Mouse (Mus musculus) forebrain, embryonic 12.5 days (tissue): ENCODE measurements at regions not wholly inside any gene's neighbourhood (a gene's known extent, or its start where the extent isn't known, plus 50 kb on each side); places are given as distances from the start of the nearest gene placed in this dataset.

Experiments
- ATAC-seq: fragments of 200-750 bp; cut with Nextera tagmentation; 2 replicates; pipeline ENCODE4 v1.8.0; 2017; ENCODE audit warnings: moderate TSS enrichment; ENCODE audit not compliant: low FRiP score
- H3K27ac ChIP-seq: fragments of 300-500 bp; sonication (generic); 2 replicates; pipeline ENCODE4 v1.5.1; 2016; ENCODE audit warnings: mild to moderate bottlenecking
- H3K27me3 ChIP-seq: fragments of 300-500 bp; sonication (generic); 2 replicates; pipeline ENCODE4 v1.6.1; 2016; ENCODE audit warnings: mild to moderate bottlenecking
- H3K36me3 ChIP-seq: fragments of 300-500 bp; sonication (generic); replicated peaks from 2 replicates; pipeline ENCODE4 v1.6.1; 2016; ENCODE audit warnings: mild to moderate bottlenecking
- H3K4me1 ChIP-seq: fragments of 300-500 bp; sonication (generic); 2 replicates; pipeline ENCODE4 v1.6.1; 2016
- H3K4me2 ChIP-seq: fragments of 300-500 bp; sonication (generic); 2 replicates; pipeline ENCODE4 v1.6.1; 2016; ENCODE audit warnings: mild to moderate bottlenecking, moderate library complexity
- H3K4me3 ChIP-seq: fragments of 300-500 bp; sonication (generic); replicated peaks from 2 replicates; pipeline ENCODE4 v1.5.1; 2016; ENCODE audit warnings: mild to moderate bottlenecking
- H3K9ac ChIP-seq: fragments of 300-500 bp; sonication (generic); 2 replicates; pipeline ENCODE4 v1.6.1; 2016; ENCODE audit warnings: mild to moderate bottlenecking
- H3K9me3 ChIP-seq: fragments of 300-500 bp; sonication (generic); 2 replicates; pipeline ENCODE4 v1.6.1; 2016
- WGBS: fragments of 180-500 bp; shearing (Covaris S2); methylation state at CpG from one replicate; pipeline ENCODE4 v1.1.7; 2016; 5-methylcytosine and 5-hydroxymethylcytosine counted together

DNA sequence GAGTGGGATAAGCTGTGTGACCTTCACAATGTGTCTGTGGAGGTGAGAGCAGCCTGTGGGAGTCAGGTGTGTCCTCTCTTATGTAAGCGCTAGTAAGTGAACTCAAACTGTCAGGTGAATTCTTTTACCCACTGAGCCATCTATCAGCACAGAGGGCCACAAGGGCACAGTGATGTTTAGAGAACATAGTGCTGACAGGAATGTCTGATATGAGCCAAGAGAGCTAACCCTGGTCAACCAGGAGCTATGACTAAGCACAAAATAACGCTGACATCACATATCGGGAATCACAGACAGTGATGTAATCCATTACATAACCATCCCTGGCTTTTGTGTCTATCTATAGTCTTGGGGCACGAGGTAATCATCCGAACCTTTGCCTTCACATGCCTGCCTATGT is 669.4 kb upstream of the Tbl1xr1 start:
- Histone ChIP-seq H3K4me1 (no peaks in the 10 kb centered on the region), H3K4me3 (no peak overlapping the region), H3K9me3 (no peaks in the 10 kb centered on the region), H3K27me3 (no peaks in the 10 kb centered on the region), H3K36me3 (no peaks in the 10 kb centered on the region), H3K4me2 (no peak overlapping the region), H3K9ac (no peak overlapping the region), H3K27ac (no peak overlapping the region)
- no peak for ATAC-seq
- WGBS: 89% methylated on average over 5 of the region's 5 CpGs

DNA sequence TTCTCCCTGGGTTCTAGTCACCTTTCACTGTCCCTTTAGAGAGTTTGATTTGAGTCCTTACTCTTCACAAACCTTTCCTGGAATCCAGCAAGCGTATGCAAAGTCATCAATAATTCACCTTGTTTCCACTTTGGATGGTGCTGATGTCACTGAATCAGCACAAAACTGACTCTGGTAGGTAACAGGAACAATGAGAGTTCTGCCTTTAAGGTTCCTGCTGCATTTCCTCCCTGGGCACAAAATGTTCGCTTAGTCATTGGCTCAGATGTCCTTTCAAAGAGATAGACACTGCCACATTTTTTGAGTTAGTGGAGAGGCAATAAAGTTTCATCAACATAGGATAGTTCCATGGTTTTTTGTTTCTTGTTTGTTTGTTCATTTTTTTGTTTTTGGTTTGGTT is 664.4 kb upstream of the Tbl1xr1 start:
- H3K4me1 ChIP-seq: no peaks in the 10 kb centered on the region
- no peaks in the 10 kb centered on the region for H3K9me3 ChIP-seq
- WGBS: 94% methylated on average over 2 of the region's 2 CpGs
- ATAC-seq: no peak
- no peaks in the 10 kb centered on the region for H3K36me3 ChIP-seq
- no peak overlapping the region for H3K4me3 ChIP-seq
- no peaks in the 10 kb centered on the region for H3K27me3 ChIP-seq
- H3K9ac ChIP-seq: no peak overlapping the region
- no peak overlapping the region for H3K4me2 ChIP-seq
- H3K27ac ChIP-seq: no peak overlapping the region

DNA sequence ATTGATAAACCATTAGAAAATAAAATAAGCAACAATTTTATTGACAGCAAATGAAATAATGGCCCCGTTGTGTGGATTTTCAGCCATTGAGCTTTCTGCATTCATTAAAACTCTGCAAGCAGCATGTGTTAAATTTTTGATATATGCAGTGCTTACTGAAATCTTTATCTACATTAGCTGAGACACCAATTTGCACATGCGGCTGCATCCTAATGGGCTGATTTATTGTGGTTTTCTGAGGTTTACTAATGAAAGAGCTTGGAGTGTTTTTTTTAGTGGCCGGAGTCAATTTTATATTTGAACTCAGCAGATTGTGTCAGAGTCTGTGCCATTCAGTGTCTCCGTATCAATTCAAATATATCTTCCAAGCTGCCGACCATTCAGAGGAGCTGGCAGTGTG is 653.3 kb upstream of the Tbl1xr1 start:
- Histone ChIP-seq H3K36me3 (no peaks in the 10 kb centered on the region), H3K27me3 (no peaks in the 10 kb centered on the region), H3K4me2 (no peak overlapping the region), H3K4me1 (no peaks in the 10 kb centered on the region; the same call in 1 of the 2 replicates), H3K9ac (no peak overlapping the region), H3K27ac (no peak overlapping the region), H3K4me3 (no peak overlapping the region), H3K9me3 (no peaks in the 10 kb centered on the region)
- ATAC-seq: no peak
- WGBS: 75% methylated on average over 5 of the region's 5 CpGs

DNA sequence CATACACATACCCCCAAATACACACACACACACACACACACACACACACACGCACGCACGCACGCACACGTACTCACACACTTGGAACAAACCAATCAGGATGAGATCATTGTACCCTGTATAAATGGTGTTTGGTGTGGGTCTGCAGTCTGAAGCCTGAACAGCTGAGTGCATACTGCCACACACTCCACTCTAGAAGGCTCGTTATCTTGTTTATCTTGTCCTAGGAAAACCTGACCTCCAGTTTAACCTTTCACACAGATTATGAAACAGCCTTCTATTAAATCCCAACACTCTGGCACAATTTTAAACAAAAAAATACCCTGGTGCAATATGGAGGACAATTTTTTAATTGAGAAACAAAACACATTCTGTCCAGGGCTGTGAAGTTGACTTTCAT is 649.9 kb upstream of the Tbl1xr1 start:
- no peak for ATAC-seq
- H3K36me3 ChIP-seq: no peaks in the 10 kb centered on the region
- H3K27me3 ChIP-seq: no peaks in the 10 kb centered on the region
- no peak overlapping the region for H3K4me2 ChIP-seq
- H3K27ac ChIP-seq: no peak overlapping the region
- H3K4me1 ChIP-seq: no peaks in the 10 kb centered on the region; the same call in 1 of the 2 replicates
- H3K4me3 ChIP-seq: no peak overlapping the region
- no peaks in the 10 kb centered on the region for H3K9me3 ChIP-seq
- 75% methylated on average over 6 of the region's 6 CpGs for WGBS
- no peak overlapping the region for H3K9ac ChIP-seq

DNA sequence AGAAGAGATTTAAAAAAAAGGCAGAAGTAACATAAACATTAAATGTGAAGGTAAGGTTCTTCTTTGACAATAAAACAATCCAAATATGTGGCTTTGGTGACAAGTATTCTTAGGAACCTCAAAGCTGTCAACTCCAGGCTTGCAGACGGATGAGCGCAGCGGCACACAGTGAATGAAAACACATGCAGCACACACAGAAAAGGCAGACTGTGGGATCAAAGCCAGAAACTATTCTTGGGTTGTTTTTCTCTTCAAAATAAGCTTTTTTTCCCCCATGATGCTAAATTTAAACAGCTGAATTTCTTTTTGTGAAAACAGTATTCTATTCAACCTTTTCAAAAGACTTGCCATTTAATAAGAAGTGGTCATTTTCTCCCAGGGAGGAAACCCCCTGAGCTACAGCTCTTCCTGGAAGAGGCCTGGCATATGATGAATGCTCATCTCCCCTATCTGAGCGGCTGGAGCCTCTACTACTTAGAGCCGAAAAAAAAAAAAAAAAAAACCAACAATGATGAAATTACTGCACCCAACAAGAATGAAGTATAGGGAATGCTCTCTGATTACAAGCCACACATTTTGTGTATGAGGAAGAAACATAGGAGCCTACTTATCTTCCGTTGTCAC is 648.9 kb upstream of the Tbl1xr1 start:
- Histone ChIP-seq H3K4me3 (no peak overlapping the region), H3K9me3 (no peaks in the 10 kb centered on the region), H3K9ac (no peak overlapping the region), H3K4me1 (no peaks in the 10 kb centered on the region; the same call in 1 of the 2 replicates), H3K36me3 (no peaks in the 10 kb centered on the region), H3K4me2 (no peak overlapping the region), H3K27ac (no peak overlapping the region), H3K27me3 (no peaks in the 10 kb centered on the region)
- 59% methylated on average over 6 of the region's 6 CpGs for WGBS
- ATAC-seq: no peak

DNA sequence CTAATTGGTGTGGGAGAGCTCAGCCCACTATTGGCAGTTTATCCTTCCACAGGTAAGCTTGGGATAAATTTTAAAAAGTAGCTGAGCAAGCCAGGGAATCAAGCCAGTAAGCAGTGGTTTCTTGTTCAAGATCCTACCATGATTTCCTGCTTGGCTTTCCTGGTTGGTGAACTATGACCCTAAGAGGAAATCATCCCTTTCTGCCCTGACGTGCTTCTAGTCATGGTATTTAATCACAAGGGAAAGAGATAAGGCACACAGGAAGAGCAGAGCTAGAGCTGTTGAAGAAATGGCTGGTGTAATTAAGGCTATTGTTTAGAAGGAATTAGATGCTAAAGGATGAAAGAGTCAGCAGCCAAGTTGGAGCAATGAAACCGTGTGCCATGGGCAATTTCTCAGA is 648.3 kb upstream of the Tbl1xr1 start:
- Histone ChIP-seq H3K4me3 (no peak overlapping the region), H3K27ac (no peak overlapping the region), H3K9me3 (no peaks in the 10 kb centered on the region), H3K27me3 (no peaks in the 10 kb centered on the region), H3K4me1 (no peaks in the 10 kb centered on the region; the same call in 1 of the 2 replicates), H3K36me3 (no peaks in the 10 kb centered on the region), H3K9ac (no peak overlapping the region), H3K4me2 (no peak overlapping the region)
- no peak for ATAC-seq
- WGBS: 48% methylated on average over 2 of the region's 2 CpGs

DNA sequence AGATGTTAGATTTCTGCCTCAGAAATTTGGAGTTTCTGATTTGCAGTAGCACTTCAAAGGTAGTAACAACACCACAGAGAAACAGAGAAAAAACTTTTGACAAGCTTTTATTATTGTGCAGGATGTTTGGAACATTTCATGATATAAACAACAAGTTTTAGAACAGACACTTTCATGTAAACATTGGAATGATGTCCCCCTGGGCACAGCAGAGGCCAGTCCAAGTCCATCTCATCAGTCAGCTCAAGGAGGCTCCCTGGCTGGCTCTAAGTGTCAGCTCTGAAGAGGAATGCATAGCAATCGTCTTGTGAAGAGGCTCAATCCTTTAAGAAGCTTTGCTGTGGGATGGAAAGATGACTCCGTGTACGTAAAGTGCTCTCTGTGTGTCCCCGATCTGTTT is 612.2 kb upstream of the Tbl1xr1 start:
- Histone ChIP-seq H3K4me3 (no peak overlapping the region), H3K9ac (no peak overlapping the region), H3K27ac (no peak overlapping the region), H3K9me3 (no peaks in the 10 kb centered on the region), H3K4me1 (no peaks in the 10 kb centered on the region; the same call in 1 of the 2 replicates), H3K4me2 (no peak overlapping the region), H3K27me3 (no peaks in the 10 kb centered on the region), H3K36me3 (no peaks in the 10 kb centered on the region)
- ATAC-seq: no peak
- 57% methylated on average over 4 of the region's 4 CpGs for WGBS

DNA sequence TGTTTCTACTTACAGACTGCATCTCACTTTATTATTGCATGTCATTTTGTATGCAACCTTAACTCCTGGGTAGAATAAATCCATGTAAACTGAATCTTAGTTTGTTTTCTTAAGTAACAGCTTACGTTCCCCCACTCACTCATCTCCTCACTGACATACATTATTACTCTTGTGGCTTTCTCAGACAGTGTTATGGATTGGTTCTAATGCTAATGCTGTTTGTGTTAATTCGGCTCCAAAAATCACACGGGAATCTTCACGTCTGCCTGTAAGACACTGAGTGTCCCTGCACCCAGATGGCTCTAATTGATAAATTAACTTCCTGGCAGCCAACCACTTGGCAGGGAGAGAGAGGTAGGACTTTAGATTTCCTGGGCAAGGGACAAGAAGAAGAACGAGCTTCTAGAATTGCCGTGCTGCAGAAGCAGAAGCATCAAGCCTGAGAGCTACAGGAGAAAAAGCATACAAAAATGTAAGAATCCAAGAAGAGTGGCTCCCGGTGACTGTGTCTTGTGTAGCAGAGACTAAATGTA is 610.3 kb upstream of the Tbl1xr1 start:
- Histone ChIP-seq H3K9me3 (no peaks in the 10 kb centered on the region), H3K36me3 (no peaks in the 10 kb centered on the region), H3K27ac (no peak overlapping the region), H3K4me3 (no peak overlapping the region), H3K4me1 (no peaks in the 10 kb centered on the region; the same call in 1 of the 2 replicates), H3K4me2 (no peak overlapping the region), H3K27me3 (no peaks in the 10 kb centered on the region), H3K9ac (no peak overlapping the region)
- 78% methylated on average over 7 of the region's 7 CpGs for WGBS
- ATAC-seq: no peak

DNA sequence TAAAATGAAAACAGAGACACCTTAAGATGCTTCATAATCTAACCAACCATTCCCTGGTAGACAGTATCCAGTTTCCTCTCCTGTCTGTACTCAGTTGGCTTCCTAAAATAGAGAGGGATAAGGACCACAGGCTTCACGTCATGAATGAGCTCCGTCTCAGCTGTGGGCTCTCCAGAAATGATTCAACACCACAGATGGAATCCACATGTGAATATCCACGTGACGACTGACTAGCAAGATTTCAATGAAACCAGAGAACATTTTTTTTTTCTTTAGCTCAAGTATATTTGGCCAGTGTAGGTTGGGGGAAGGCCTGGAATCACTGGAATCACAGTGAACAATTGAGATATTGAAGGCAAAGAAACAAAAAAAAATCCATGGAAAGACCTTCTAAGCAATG is 599.1 kb upstream of the Tbl1xr1 start:
- Histone ChIP-seq H3K36me3 (no peaks in the 10 kb centered on the region), H3K27ac (no peak overlapping the region), H3K4me2 (no peak overlapping the region), H3K4me1 (peaks cover 6% of the 10 kb centered on the region), H3K9me3 (no peaks in the 10 kb centered on the region), H3K9ac (no peak overlapping the region), H3K27me3 (no peaks in the 10 kb centered on the region), H3K4me3 (no peak overlapping the region)
- ATAC-seq: no peak
- WGBS: 84% methylated on average over 4 of the region's 4 CpGs

DNA sequence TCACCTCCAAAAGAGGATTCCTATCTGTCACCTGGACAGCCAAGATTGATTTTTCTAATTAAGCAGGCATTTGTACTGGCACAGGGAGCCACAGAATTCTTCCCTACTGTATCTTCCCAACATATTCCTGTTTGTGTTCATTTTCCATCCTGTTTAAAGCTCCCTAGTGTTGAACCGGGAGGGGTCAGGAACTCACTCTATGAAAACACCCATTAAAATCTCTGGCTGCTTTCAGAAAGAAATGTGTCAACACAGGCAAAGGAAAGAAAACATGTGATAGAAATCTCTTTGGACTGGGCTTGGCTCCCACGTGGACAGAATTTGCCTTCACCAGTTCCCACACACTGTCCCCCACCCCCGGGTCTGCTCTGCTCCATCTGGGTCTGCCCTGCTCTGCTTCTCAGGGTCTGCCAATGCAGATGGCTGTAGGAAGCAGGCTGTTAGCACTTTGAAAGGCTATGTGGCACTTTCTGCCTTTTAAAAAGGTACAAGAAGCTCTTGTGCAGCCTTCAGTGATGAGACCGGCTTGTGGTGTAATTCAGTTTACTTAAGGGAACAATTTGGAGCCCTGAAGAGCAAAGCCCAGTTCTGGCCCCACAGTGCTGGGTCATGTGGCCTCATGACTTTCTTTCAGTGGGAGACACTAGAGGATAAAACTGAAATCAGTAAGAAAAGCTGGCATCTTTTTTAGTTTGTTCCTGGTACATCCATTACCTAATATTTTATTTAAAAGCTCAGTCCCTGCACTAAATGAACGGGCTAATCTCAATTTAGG is 597.2 kb upstream of the Tbl1xr1 start:
- Histone ChIP-seq H3K4me2 (no peak overlapping the region), H3K9ac (no peak overlapping the region), H3K36me3 (no peaks in the 10 kb centered on the region), H3K27me3 (no peaks in the 10 kb centered on the region), H3K4me1 (peaks cover 6% of the 10 kb centered on the region), H3K9me3 (no peaks in the 10 kb centered on the region), H3K4me3 (no peak overlapping the region), H3K27ac (no peak overlapping the region)
- ATAC-seq: peak; percentile 53; the same call in 1 of the 2 replicates
- WGBS: 23% methylated on average over 5 of the region's 5 CpGs

DNA sequence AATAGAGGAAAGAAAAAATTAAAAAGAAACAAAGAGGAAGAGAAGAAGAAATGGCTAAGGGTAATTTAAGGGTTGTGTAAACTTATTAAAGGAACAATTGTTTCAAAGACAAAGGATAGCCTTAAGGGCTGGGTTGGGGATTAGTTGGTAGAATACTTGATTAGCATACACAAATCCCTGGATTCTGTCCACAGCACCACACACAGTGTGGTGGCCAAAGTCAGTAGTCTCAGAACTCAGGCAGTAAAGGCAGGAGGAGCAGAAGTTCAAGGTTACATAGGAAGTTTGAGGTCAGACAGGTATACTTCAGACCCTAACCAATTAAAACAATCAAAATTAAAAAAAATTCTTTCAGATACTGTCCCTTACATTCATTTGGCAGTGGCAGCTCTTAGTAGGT is 596.6 kb upstream of the Tbl1xr1 start:
- no peak for ATAC-seq
- no peak overlapping the region for H3K4me2 ChIP-seq
- no peaks in the 10 kb centered on the region for H3K9me3 ChIP-seq
- no peak overlapping the region for H3K27ac ChIP-seq
- no peaks in the 10 kb centered on the region for H3K36me3 ChIP-seq
- H3K27me3 ChIP-seq: no peaks in the 10 kb centered on the region
- peaks cover 6% of the 10 kb centered on the region for H3K4me1 ChIP-seq
- no peak overlapping the region for H3K9ac ChIP-seq
- no peak overlapping the region for H3K4me3 ChIP-seq

DNA sequence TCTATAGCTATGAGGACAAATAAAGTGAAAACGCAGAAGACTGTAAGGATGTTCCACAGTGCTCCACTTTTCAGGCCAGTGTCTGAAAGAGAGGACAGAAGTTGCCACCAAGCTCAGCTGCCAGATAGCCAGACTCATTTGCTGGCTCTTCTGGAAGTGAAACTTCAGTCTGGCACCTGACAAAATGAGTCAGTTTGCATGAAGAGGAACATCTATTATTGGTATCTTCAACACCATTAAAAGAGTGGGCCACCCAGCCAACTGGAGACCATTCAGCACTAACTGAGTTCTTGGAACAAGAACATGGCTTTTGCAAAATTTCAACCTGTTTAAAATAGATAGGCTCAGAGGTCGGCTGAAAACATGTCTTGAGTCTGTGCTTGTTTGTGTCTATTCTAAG is 592.4 kb upstream of the Tbl1xr1 start:
- no peak overlapping the region for H3K9ac ChIP-seq
- no peak overlapping the region for H3K4me2 ChIP-seq
- no peak overlapping the region for H3K27ac ChIP-seq
- no peaks in the 10 kb centered on the region for H3K9me3 ChIP-seq
- no peaks in the 10 kb centered on the region for H3K36me3 ChIP-seq
- no peak for ATAC-seq
- H3K4me1 ChIP-seq: peaks cover 4% of the 10 kb centered on the region
- no peak overlapping the region for H3K4me3 ChIP-seq
- 85% methylated on average over 2 of the region's 2 CpGs for WGBS
- no peaks in the 10 kb centered on the region for H3K27me3 ChIP-seq

DNA sequence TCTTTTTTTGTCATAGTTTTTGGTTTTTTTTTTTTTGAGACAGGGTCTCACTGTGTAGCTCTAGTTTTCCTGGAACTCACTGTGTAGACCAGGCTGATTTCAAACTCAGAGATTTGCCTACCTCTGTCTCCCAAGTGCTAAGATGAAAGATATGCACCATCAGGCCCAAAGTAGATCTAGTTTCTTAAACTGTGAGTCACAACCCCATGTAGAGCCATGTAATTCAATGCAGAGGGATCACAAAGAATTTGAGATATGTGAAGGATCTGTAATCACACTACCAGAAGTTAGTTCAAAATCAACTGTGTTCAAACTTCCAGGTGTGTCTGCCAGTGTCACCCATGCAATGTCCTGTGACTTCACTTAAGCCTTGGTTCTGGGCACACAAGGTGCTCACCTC is 591.0 kb upstream of the Tbl1xr1 start:
- Histone ChIP-seq H3K9me3 (no peaks in the 10 kb centered on the region), H3K36me3 (no peaks in the 10 kb centered on the region), H3K4me1 (no peaks in the 10 kb centered on the region), H3K9ac (no peak overlapping the region), H3K27me3 (no peaks in the 10 kb centered on the region), H3K4me2 (no peak overlapping the region), H3K4me3 (no peak overlapping the region), H3K27ac (no peak overlapping the region)
- ATAC-seq: no peak
